Mouse (Mus musculus) cortical plate, adult 2 months (tissue): ENCODE measurements around the gene Rpf1. TPM values are rescaled to one million over a fixed set of nuclear protein-coding genes. Genes with fewer than 3 reads are reported as not detected.

Experiments
- H3K27ac ChIP-seq: fragments of 200-500 bp; 2 replicates; pipeline ENCODE4 v1.5.1; 2012; ENCODE audit warnings: low read length, control low read depth, inconsistent platforms; ENCODE audit not compliant: insufficient read depth
- H3K4me1 ChIP-seq: fragments of 200-500 bp; 2 replicates; pipeline ENCODE4 v1.6.1; 2011; ENCODE audit warnings: low read length; ENCODE audit not compliant: control insufficient read depth, insufficient read depth
- H3K4me3 ChIP-seq: fragments of 200-500 bp; 2 replicates; pipeline ENCODE4 v1.5.1; 2011; ENCODE audit warnings: mild to moderate bottlenecking, low read length, control low read depth; ENCODE audit not compliant: insufficient read depth
- CTCF ChIP-seq: fragments of 200-500 bp; IDR thresholded peaks from 2 replicates; pipeline ENCODE4 v1.5.1; 2011; ENCODE audit warnings: mild to moderate bottlenecking, control low read depth, low read length; ENCODE audit not compliant: insufficient read depth; ENCODE audit errors: extremely low read depth
- POLR2A ChIP-seq: fragments of 200-500 bp; IDR thresholded peaks from 2 replicates; pipeline ENCODE4 v1.6.1; 2011; ENCODE audit warnings: mild to moderate bottlenecking, low read length, control low read depth; ENCODE audit not compliant: insufficient read depth; ENCODE audit errors: extremely low read depth
- polyA plus RNA-seq: library from polyadenylated mRNA; depleted of rRNA; stranded (reverse); fragments of >200 nt; gene quantifications from 2 replicates; pipeline ENCODE4 v1.2.3, GENCODE M21; 2012

Gene Rpf1
- polyA plus RNA-seq, 1 experiment: 18.4 TPM

DNA sequence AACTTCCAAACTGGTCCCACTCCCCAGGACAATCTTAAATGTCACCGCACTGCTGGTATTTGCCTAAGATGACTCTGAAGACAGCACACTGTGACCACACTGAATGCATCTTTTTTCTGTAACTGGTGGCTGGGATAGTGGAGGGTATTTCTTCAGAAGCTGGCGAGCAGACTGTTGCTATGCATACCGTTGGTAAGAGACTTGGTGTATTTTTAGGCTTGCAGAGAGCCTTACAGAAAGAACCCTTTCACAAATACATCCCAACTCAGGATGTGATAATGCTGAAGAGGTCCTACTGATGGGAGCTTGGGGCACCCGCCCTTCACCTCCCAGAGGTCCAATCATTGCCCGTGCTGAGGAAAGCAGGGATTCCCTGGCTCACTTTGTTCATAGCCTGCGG is 36.3 kb upstream of the Rpf1 start:
- H3K27ac ChIP-seq: no peak overlapping the region
- H3K4me3 ChIP-seq: no peak overlapping the region
- H3K4me1 ChIP-seq: no peaks in the 10 kb centered on the region
- no peak for TF ChIP-seq POLR2A
- no peak for TF ChIP-seq CTCF

- TF ChIP-seq POLR2A: no peak
- no peak for TF ChIP-seq CTCF
- no peaks in the 10 kb centered on the region for H3K4me1 ChIP-seq
- no peak overlapping the region for H3K27ac ChIP-seq
- H3K4me3 ChIP-seq: no peak overlapping the region
Observed at GRCm38 (mm10) chr3:146556567-146556966, 35.3 kb upstream of the Rpf1 start.

- no peaks in the 10 kb centered on the region for H3K4me1 ChIP-seq
Observed at GRCm38 (mm10) chr3:146554816-146555215, 33.6 kb upstream of the Rpf1 start.

DNA sequence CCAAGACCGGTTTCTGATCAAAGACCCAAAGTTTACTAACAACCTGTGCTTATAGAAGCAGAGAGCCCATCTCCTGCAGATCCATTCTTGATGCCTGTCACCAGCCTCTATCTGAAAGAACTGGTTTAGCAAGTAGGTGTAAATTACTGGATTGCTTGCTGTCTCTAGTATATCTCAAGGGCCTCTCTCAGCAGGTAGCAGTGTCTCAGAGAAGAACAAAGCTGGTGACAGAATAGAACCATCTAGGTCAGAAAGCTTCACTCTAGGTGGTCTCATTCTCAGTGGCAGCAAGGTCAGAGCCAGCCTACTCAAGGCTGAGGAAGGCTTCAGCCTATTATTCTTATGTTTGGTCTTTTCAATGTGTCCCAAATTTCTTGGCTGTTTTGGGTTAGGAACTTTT is 22.4 kb upstream of the Rpf1 start:
- no peak overlapping the region for H3K4me3 ChIP-seq
- H3K4me1 ChIP-seq: no peaks in the 10 kb centered on the region
- no peak overlapping the region for H3K27ac ChIP-seq
- TF ChIP-seq POLR2A (no peak), CTCF (no peak)

More at GRCm38 (mm10) chr3:146554816-146555215, 33.6 kb upstream of the Rpf1 start:
- TF ChIP-seq CTCF (no peak), POLR2A (no peak)
- Histone ChIP-seq H3K27ac (no peak overlapping the region), H3K4me3 (no peak overlapping the region)

DNA sequence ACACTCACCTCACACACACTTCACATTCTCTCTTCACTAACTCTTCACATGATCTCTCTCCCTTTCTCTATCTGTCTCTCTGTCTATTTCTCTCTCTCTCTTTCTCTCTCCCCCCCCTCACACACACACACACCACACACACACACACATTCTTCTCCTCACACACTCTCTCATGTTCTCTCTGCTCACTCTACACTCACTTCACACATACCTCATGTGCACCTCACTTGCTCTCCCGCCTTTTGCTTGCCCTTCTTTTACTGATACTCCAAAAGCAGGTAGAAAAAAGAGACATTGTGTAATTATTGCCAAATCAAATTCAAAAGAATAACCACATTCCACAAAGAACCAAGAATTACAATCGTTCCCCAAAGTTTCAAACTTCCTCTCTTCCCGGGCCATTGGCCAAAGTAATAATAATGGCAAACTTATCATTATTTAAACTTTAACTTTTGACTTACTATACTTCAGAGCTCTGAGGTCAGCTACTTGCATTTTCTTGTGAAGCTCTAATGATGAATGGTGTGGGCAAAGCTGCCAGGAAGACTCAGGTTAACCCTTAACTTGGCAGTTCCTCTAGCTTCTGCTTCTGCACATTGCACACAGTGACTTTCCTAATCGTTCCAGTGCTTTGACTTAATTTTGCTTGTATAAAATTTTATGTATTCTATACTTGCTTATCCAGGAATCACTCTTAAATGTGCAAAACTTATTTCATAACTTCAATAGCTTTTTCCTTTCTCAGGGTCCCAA is 19.5 kb upstream of the Rpf1 start:
- TF ChIP-seq POLR2A: no peak
- no peak for TF ChIP-seq CTCF
- Histone ChIP-seq H3K4me1 (no peaks in the 10 kb centered on the region), H3K27ac (no peak overlapping the region)

GRCm38 (mm10) chr3:146534986-146535385 is 13.8 kb upstream of the Rpf1 start:
- TF ChIP-seq CTCF (no peak), POLR2A (no peak)
- Histone ChIP-seq H3K4me3 (no peak overlapping the region), H3K4me1 (no peaks in the 10 kb centered on the region), H3K27ac (no peak overlapping the region)

More for the DNA sequence above, 19.5 kb upstream of the Rpf1 start:
- no peak overlapping the region for H3K4me3 ChIP-seq

DNA sequence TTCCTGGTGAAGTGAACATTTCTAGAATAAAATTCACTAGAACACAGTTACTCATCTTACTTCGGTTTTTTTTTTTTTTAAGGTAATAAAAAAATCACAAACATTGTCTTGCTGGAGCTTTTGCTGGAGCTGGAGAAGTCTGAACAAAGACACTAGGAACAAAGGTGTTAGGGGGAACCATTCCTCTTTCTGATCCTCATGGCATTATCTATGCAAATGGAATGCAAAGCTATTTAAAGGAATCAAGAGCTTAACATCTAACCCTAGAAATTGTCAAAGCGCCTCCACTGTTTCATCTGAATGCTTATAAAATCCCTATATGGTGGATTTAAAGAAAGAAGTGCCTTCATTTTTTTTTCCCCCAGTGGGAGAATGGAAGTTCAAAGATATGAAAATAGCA is 7.1 kb upstream of the Rpf1 start:
- H3K27ac ChIP-seq: no peak overlapping the region
- H3K4me3 ChIP-seq: no peak overlapping the region
- no peaks in the 10 kb centered on the region for H3K4me1 ChIP-seq
- TF ChIP-seq CTCF (no peak), POLR2A (no peak)

- peaks cover 1% of the 10 kb centered on the region; the same call in 1 of the 2 replicates for H3K4me1 ChIP-seq
- no peak for TF ChIP-seq POLR2A
- H3K27ac ChIP-seq: peak overlapping the region; percentile 27; the same call in 1 of the 2 replicates
- H3K4me3 ChIP-seq: peak overlapping the region; percentile 95
Observed at GRCm38 (mm10) chr3:146521652-146522020, 407 bp upstream of the Rpf1 start.

DNA sequence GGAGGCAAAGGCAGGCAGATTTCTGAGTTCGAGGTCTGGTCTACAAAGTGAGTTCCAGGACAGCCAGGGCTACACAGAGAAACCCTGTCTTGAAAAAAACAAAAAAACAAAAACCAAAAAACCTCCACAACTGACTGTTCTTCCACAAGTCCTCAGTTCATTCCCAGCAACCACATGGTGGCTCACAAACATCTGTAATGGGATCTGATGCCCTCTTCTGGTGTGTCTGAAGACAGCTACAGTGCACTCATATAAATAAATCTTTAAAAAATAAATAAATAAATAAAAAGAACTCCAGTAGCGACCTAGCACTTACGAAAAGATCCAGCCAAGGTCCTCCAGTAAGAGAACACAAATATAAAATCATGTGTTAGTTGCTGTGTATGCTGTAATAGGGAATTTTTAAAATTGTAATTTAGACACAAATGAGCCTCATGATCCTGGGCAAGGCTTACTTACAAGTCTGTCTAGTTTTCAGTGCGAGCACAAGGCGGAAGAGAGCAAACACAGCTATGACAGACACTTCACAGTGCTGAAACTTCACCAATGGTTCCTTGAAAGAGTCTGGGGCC is 917 bp downstream of the Rpf1 start:
- Histone ChIP-seq H3K27ac (peak overlapping the region; percentile 2; the same call in 1 of the 2 replicates), H3K4me3 (peak overlapping the region; percentile 95), H3K4me1 (peaks cover 1% of the 10 kb centered on the region; the same call in 1 of the 2 replicates)
- no peak for TF ChIP-seq POLR2A
- no peak for TF ChIP-seq CTCF

DNA sequence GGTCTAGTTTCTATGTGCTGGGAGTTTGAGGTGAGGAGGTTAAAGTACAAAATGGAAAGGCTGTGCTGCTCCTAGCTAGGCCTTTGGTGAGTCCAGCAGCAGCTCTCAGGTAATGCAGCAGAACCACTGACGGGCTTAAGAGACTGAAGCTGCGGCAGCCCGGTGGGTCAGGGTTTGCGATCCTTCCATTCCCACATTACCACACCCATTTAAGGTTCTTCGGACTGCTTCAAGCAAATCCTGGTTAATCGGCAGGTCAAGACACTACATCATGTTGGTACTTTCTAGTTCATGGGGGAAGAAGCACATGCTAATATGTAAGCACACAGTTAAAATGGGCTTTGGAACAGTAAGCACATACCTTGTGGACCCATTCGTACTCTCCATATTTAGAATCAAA is 14.5 kb downstream of the Rpf1 start:
- Histone ChIP-seq H3K27ac (no peak overlapping the region), H3K4me3 (no peak overlapping the region), H3K4me1 (no peaks in the 10 kb centered on the region; the same call in 1 of the 2 replicates)
- no peak for TF ChIP-seq POLR2A
- TF ChIP-seq CTCF: no peak
